Mouse (Mus musculus) frontal cortex, postnatal 14 days (tissue): Measurements from ENCODE around the gene Prr14.
"Not testable (repeated sequence)": the region's sequence is repeated elsewhere in the genome, so short reads cannot be mapped to it uniquely, and the experiment has no call there.

ENCODE experiments used
- DNase-seq, 2 experiments: peaks; one replicate each; pipeline ENCODE4 v3.0.0; 2022; ENCODE audit warnings: low spot score in 2 of 2

Prr14 gene

GRCm38 (mm10) chr7:127471646-127472010 is 12.2 kb downstream of the Prr14 start:
- no peak for DNase-seq

- peak in 1 of 2 experiments; percentile 28 for DNase-seq
Measured at GRCm38 (mm10) chr7:127472060-127472459, 12.6 kb downstream of the Prr14 start.

- DNase-seq, result no peak
Measured at GRCm38 (mm10) chr7:127473705-127474104, 14.3 kb downstream of the Prr14 start.

- DNase-seq, result no peak
Measured at GRCm38 (mm10) chr7:127474378-127475070, 15.1 kb downstream of the Prr14 start.

GRCm38 (mm10) chr7:127475186-127475740 is 15.9 kb downstream of the Prr14 start:
- DNase-seq, result no peak

- no peak for DNase-seq
Measured at GRCm38 (mm10) chr7:127476336-127476735, 16.9 kb downstream of the Prr14 start.

GRCm38 (mm10) chr7:127476855-127477254 is 17.4 kb downstream of the Prr14 start:
- DNase-seq, result no peak

GRCm38 (mm10) chr7:127477687-127478634 is 18.6 kb downstream of the Prr14 start:
- peak; percentile 98 to 100 for DNase-seq

GRCm38 (mm10) chr7:127478635-127479317 is 19.4 kb downstream of the Prr14 start, which contains the start of gene Fbrs:
Gene Fbrs (plus strand): TSS chr7:127479199.
- peak; percentile 88 to 94 for DNase-seq

GRCm38 (mm10) chr7:127479318-127480225 is 20.2 kb downstream of the Prr14 start:
- no peak for DNase-seq

- no peak for DNase-seq
Measured at GRCm38 (mm10) chr7:127480321-127480720, 20.9 kb downstream of the Prr14 start.

- DNase-seq, result no peak
Measured at GRCm38 (mm10) chr7:127485416-127485815, 26.0 kb downstream of the Prr14 start.

- not testable (repeated sequence) for DNase-seq
Measured at GRCm38 (mm10) chr7:127488364-127488763, 29.0 kb downstream of the Prr14 start.

GRCm38 (mm10) chr7:127489982-127490381 is 30.6 kb downstream of the Prr14 start:
- DNase-seq, result no peak

- no peak for DNase-seq
Measured at GRCm38 (mm10) chr7:127491846-127492245, 32.4 kb downstream of the Prr14 start.

- no peak for DNase-seq
Measured at GRCm38 (mm10) chr7:127494648-127495047, 35.2 kb downstream of the Prr14 start.

GRCm38 (mm10) chr7:127497382-127497781 is 38.0 kb downstream of the Prr14 start:
- DNase-seq, result no peak

GRCm38 (mm10) chr7:127498407-127498806 is 39.0 kb downstream of the Prr14 start:
- no peak for DNase-seq

GRCm38 (mm10) chr7:127508291-127508690 is 48.9 kb downstream of the Prr14 start:
- no peak for DNase-seq

- not testable (repeated sequence) for DNase-seq
Measured at GRCm38 (mm10) chr7:127509830-127510229, 50.4 kb downstream of the Prr14 start.

GRCm38 (mm10) chr7:127511241-127511640 is 51.8 kb downstream of the Prr14 start:
- DNase-seq, result no peak
